Mouse (Mus musculus) kidney, postnatal 14 days (tissue): ENCODE data around the gene Chst11.

Experiments
- DNase-seq: peaks from one replicate; pipeline ENCODE4 v3.0.0; 2022; ENCODE audit warnings: mixed read lengths

Chst11 gene

DNA sequence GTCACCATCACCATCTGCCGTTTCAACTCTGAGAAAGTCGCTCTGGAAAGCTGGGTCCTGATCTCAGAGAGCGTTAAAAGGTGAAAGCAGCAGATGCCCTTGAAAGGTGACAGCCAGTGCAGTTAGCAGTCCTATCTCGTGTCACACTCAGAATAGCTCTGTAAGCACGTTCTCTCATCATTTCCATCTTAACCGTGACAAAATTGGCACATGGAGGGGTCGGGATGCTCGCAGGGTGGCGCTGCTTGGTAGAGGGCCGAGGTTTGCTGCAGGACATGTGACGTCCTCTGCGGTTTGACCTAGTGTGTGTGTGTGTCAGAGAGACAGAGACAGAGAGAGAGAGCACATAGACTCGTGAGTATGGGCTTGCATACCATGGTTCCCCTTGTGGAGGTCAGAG is 94.5 kb downstream of the Chst11 start:
- no peak for DNase-seq

DNA sequence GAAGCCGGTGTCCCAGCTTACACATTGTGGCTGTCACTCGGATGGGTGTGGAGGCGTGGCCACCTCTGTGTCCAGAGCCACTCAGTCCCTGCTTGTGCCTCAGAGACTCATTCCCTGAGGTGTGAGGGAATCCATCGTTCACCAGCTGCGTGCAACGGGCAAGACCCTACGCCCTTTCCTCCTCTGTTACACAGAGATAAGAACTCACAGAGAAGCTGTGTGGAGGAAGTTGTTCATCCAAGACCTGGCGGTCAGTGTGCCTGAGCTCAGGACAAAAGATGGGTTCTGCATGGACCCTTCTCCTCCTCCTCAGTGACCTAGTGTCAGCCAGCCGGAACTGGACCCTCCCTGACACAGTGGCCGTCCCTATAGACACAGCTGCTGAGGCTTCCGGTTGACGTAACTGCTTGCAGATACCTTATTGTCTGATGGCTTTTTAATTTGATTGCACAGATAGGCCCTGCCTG is 95.0 kb downstream of the Chst11 start:
- peak; percentile 25 for DNase-seq

DNA sequence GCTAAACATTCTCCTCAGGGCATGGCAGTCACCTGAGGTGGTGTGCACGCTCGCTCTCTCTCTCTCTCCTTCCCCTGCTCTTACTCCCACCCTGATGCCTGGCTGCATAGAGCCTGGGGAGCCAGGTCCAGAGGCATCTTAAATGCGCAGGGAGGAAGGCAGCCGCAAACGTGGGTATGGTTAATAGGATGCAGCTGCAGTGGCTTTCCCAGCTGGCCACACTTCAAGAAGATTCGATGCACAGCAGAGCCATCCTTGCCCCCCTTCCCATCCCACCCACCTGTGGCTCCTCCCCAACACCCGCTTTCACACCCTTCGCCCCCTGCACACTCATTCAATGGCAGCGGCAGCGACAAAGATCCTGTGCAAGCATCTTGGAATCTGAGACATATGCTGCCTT is 95.6 kb downstream of the Chst11 start:
- no peak for DNase-seq

DNA sequence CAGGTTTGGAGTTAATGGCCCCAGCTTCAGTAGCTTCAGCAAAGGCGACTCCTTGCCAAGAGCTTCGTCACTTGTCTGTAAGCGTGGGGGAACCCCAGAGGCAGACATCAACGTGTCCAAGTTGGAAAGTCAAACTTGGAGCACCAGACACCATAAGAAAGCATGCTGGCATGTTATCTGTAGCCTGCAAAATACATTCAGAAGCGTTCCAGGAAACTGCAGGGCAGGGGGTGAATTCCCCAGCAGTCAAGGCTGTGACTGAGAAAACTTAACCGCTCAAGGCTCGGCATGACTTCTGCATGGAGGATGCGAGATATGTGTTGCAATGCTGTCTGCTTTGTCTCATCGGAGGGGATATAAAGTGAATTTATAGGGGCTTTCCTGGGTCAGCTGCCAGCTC is 98.6 kb downstream of the Chst11 start:
- DNase-seq: peak; percentile 32

DNA sequence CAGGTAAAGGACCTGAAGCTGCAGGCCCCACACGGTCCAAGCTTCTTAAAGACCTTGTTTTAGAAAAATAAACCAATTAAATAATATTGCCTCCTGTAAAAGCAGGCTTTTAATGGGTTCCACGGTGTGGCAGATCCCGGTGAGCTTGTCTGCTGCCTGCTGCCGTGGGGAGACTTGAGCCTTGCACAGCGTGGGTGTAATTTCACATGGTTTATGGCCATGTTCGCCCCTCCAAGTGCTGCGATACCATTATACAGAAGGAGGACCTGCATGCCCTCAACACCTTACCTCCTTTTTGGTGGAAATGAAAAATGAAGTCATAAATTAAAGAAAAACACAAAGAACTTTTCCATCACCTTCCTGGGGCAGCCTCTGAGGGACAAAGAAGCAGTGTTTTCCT is 103.0 kb downstream of the Chst11 start:
- no peak for DNase-seq

DNA sequence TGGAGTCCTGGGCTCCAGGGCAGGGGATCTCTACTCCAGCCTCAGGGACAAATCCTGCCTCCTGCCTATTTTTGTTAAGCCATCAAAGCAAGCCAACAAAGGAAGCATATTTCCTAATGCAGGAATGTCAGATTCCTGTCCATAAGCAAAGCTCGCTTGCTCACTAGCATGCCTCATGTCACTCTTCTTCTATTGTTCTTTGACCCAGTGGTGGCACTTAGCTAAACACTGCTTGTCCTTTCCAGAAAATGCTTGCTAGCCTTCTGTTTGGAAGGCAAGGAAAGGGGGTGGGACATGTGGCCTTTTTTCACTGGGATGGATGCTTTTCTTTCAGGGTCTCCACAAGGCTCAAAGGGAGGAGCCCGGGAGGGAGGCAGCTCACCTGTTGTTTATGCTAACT is 103.5 kb downstream of the Chst11 start:
- no peak for DNase-seq

DNA sequence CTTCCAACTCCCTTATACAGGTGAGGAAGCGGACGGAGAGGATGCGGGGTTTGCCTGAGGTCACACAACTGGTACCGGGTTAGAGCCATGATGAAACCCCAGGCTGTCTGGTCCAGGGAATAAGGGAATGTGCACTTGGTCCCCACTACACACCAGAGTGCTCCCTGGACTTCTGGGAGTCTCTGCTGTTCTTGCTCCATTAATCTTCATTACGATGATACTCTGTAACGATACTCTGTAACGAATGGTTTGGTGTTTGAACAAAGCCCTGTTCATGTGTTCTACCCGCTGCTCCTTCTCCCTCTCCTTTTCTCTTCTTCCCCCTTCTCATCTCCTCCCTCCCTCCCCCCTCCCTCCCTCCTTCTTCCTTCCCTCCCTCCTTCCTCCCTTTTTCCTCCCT is 104.9 kb downstream of the Chst11 start:
- DNase-seq: no peak

DNA sequence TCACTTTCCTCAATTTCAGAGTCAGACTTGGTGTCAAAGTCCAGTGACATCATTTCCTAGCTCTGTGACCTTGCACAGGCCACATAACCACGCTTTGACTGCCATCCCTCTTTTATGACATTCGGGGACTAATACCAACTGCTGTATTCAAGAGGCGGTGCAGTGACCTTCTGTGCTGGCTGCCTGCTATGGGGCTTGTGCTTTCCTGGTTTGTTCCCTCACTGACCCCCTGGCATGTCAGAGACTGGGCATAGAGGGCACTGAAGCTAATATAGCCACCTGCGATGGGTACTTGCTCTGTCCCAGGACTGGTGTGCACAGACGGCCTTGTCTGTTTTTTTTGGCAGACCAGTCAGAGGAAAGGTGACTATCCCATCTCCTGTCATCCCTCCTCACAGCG is 108.4 kb downstream of the Chst11 start:
- no peak for DNase-seq

DNA sequence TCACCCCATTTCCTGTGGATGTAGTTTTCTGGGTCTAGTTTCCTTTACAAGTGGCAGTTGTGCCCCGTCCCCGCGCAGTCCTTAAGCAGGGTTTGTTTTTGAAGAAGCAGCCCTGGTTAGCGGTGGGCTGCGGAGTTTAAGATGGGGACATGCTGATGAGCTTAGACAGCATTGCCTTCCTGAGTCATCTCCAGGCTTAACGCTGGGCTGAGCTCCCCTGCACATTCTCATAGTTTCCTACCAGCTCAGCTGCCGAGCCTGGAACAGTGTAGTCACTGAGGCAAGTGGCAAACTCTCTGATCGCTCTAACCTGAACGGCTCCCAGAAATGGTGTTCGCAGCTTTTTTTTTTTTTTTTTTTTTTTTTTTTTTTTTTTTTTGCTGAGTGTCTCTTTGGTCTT is 109.0 kb downstream of the Chst11 start:
- no peak for DNase-seq

DNA sequence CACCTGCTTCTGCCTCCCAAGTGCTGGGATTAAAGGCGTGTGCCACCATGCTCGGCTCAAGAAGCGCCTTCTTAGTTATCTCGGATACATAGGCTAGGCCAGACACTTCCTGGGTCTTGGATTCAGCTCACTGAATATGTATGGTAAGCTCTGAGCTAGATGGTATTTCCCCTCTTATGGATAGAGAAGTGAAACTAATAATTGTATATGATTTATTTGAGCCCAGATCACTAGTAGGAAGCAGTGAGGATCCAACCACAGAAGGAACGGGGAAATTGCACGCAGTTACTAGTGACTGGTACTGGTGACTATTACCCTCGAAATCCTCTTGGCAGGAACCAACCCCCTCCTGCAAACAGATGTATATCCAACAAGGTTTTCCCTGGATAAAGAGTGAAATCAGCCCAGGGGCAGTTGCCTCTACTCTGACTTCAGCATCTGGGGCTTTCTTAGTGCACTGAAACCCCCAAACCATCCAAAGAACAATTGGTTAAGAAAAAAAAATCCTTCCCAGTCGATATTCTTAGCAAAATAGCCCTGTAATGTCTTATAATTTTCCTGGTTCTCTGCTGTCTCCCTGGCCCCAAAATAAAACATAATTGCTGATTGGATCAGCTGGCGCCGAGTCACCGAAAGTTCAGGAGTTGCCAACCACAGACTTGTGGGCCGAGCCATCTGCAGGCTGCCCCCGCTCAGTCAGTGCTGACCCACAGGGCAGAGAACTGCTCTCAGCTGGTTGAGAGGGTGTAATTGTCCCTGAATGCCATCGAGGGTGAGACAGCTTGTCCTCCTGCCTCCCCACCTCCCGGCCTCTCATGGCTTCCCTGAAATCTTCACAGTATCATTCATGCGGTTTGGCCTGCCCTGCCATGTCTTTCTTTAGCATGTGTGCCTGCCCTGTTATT is 109.8 kb downstream of the Chst11 start:
- DNase-seq: no peak

DNA sequence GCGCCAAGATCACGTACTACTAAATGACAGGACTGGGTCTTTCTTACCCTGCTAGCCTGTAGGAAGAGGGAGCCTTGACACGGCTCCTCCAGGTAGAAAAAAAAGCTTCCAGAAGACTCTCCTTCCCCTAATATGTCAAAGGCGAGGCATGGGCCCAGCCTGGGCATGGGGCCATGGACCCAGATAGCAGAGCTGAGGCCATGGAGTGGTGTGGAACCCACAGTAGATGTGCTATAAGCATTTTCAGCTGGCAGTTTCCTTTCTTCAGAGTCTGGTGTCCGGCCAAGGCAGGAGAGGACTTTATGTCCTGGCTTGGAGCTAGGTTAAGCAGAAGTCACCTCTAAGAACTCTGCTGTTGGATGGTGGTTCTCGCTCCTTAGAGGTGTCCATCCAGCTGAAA is 111.0 kb downstream of the Chst11 start:
- DNase-seq: no peak

DNA sequence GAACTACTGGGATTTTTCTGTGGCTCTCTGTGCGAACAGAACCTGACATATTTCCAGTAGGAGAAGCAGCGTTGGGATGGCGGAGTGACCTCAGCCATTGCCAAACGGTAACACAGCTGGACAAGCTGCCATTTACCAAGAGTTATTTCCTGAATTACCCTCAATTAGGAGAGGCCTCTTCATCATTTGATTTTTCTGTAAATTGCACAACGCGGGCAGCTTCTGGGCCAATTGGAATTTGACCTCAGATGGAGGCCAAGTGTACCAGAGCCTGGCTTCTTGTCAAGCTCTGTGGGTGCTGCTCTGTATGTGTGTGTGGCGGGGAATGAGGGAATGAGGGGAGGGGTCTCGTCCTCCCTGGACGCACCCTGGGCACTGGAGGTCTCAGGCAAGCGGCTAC is 113.6 kb downstream of the Chst11 start:
- DNase-seq: peak; percentile 65

DNA sequence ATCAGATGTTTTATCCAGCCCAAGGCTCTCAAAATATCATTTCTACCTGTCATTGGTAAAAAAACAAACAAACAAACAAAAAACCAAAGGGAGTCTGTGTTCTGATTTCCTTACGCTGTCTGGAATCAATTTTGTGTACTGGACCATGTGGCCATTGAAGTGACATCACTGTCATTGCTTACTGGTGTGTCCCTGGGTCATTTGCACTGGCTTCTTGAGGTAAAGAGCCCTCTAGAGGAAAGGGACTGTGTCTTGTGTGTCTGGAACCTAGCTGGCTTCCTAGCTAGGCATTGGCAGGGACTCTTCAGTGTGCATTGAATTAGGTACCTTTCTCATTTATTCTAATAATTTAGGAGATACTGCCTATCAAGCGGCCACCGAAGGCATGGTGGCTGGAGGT is 114.4 kb downstream of the Chst11 start:
- DNase-seq: no peak

DNA sequence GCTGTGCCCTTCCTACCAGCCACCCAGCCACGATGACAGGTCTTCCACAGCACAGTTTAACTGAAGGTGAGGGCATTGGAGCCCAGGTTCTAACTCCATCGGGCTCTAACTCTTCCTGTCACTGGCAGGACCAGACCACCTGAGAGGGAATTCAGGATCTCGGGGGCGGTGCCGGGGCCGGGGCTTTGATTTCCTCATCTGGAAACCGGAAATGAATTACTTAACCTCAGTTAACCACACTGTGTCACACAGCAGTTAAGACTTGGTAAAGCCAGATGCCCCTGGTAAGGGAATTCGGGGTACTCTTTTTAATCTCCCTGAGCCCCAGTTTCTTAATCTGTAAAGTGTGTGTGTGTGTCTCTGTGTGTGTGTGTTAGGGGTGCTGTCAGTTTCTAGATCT is 115.6 kb downstream of the Chst11 start:
- DNase-seq: peak; percentile 28

DNA sequence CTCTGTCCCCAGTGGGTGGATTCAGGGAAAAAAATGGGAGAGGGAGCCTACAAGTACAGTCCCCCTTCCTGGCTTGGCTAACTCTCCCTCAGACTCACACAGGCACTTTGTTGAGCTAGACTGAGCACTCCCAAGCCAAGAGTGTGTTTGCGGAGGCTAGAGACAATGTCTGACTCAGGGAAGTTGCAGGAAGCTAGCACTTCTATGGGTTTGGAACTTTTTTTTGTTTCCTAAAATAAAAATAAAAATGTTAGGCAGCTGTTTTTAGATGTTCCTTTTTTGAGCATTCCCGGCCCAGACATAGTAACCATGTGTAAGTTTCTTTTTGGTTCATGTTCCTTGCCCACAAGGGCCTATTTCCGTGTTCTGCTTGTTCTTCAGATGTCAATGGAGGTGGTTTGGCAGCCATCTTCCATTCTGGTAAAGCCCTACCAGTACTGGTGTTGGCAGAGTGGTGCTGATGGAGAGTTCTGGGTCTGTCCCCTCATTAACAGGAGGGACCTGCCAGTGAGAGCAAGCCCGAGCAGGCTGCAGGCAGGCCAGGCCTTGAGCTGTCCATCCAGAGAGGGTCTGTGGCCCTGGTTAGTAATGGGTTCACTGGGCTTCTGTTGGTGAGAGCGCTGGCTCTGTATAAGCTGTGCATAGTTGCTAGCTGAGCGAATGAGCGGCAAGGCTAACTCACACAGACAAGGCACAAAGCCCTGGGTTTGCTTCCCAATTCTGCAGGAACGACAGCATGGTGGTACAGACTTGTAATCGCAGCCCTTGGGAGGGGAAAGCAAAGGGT is 116.3 kb downstream of the Chst11 start:
- DNase-seq: peak; percentile 22

DNA sequence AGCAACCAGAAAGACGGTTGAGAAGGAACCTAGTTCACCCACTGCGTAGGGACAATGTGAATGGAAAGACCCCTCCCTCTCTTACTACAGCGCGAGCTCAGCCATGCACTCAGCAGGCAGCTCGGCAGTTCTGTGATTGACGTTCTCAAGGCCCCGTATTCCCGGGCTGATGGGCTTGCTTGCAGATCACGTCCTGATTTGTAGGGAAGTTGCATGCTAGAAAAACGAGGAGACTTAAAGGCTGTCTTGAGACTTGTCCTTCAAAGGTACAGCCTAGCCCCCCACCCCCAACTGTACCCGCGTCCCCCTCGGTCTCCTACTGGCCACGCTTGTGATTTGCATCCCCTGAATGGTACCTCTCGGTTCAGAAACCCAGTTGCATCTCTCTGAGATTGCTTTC is 117.4 kb downstream of the Chst11 start:
- DNase-seq: no peak

DNA sequence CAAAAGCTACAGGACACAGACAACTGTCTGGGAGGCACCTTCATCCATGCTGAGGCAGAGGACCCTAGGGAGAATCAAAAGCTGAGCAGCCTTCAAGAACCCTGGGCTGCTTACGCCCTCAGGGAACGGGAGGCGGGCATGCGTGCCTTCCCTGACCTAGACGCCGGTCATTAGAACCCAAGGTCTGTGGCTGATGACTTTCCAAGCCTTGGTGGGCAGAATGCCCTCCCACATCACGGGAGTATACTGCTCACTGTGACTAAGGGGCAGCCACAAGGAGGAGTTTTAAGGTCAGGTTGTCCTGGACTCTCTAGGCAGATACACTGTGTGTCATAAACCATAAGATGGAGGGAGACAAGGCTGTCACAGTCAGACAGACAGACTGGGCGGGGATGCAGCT is 118.9 kb downstream of the Chst11 start:
- DNase-seq: no peak

DNA sequence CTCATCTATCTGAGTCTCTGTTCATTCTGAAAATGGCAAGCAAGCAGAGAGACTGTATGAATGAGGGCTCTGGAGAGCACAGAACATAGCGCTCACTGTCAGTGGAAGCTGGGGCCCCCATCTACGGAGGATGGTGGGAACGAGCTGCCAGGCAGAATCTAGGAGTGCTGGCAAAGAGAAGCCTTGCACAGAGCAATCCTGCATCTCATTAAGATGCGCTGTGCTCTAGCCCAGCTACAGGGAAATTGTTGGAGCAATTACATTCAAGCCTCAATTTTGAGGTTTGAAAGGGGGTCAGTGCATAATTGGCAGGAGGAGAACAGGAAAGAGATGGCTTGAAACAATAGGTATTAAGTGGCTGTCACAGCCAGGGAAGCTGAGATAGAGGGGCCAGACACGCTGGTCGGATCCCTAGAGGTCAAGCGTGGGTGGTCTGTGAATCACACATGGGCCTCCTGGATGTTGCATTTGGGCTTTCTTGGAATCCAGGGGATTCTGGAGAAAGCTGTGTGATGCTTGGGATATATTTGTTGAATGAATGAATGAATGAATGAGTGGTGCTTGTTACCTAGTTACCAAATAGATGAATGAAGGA is 121.0 kb downstream of the Chst11 start:
- no peak for DNase-seq

DNA sequence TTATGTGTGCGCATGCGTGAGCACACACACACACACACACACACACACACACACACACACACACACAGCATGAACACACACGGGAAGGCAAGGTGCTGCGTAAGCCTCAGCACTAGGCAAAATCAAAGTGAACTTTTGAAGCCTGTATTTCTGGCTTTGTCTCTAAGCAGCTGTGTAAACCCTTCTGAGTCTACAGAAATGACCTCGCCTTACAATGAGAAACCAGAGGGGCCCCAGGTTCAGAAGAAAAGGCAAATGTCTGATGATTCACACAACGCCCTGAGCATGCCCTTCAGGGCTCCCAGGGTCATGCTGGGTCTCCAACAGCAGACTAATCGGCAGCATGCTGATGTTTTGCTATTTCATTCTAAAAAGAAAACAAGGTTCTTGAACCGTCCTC is 122.1 kb downstream of the Chst11 start:
- DNase-seq: no peak

DNA sequence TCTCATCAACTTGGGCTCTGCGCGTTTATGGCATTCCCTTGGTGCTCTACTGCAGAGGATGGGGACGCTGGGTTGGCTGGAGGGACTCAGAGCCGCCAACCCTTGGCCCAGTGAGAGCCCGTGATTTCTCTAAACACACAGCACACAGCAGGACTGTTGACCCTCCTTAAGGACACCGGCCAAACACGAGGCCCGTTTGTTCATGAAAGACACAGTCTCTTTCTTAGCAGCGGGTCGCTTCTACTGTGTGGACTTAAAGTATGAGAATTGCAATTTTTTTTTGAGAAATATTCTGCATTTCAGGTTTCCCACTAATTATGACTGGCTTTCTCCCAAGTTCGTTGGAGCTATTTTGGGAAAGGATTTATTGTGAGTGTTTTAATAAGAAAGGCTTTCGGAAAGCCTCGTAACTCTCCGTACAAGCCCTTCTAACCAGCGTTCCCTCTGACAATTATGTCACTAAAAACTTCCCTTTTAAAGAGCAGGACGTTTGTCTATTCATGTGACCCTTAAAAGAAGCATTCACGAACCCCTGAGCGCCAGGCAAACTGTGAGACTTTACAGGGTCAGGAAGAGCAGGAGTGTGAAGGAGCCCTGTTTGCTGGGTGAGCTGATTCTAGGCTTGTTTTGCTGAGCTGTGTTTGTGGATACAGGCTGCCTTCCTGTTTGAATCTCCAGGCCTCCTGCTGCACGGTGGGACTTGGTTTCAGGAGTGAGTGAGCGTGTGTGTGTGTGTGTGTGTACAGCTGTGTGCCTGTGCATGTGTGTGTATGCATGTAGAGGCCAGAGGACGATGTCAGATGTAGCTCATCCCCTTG is 122.8 kb downstream of the Chst11 start:
- DNase-seq: no peak

DNA sequence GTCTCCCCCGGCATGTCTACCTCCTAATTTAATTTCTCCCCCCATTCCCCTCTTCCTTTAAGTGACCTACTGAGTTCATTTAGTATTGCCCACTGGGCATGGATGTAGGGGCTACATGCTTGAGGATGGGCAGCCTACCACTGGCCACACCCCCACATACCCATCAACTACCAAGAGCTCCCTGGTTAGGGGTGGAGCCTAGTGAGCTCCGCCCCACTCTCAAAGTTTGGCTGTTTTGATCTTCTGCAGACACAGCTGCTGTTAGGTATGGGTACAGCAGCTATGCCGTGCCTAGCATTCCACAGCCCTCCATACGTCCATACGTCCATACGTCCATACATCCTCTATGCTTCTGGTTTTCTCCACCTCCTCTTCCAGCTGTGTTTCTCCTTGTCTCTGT is 123.6 kb downstream of the Chst11 start:
- DNase-seq: no peak

DNA sequence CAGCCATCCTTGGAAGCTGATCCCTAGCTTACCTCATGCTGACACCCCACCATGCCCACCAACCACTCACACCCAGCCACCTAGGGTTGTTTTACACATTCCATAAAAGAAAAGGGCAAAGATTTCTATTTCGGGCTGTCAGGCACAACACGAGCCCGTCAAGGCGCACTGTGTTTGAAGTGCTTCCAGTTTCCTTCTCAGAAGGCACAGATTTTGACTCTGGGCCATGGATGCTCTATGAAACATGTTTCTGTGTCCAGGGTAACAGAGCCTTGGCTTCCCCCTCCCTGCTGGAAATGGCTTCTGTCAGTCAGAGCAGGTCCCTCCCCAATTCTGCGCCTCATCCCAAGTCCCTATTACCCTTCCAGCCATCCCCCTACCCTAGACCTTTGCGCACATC is 125.7 kb downstream of the Chst11 start:
- no peak for DNase-seq

DNA sequence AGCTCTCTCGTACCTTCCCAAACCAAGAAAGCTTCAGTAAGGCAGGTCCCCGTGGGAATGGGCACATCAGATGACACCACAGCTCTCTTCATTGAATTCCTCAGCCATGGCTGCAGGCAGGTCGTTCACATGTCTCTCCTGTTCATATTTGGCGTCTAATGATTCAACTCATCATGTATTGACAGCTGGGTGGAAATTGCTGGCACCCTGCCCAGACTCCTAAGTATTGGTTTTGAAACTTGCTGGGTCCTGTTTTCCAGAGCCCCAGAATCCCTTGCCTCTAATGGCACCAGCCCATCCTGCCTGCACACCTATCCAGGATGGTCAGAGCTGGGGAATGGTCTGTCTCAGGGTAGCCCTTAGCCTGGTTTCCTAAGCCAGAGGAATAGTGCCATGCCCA is 127.0 kb downstream of the Chst11 start:
- no peak for DNase-seq
